Mouse (Mus musculus): ENCODE measurements around the gene Tnfrsf1b. TPM values are rescaled to one million over a fixed set of nuclear protein-coding genes. Genes with fewer than 3 reads are reported as not detected.

The Tnfrsf1b gene
- total and polyA plus RNA-seq, 3 experiments = 11.4 to 21.6 (median 14.9) TPM

- Histone ChIP-seq H3K36me3 (replicated peaks in 1 of 2; ENCODE audit: control insufficient read depth in 1 of 2, insufficient read depth in 1 of 2, low read length in 1 of 2) (peaks cover 5 to 41% of the 10 kb centered on the region in 2 experiments), H3K4me2 (ENCODE audit: insufficient read depth, low read depth, poor library complexity, severe bottlenecking) (no peak overlapping the region), H3K27me3 (replicated peaks) (no peaks in the 10 kb centered on the region), H3K27ac (ENCODE audit: insufficient read depth, low read depth) (no peak overlapping the region), H3K79me2 (replicated peaks; ENCODE audit: control insufficient read depth, extremely low read depth, insufficient read depth, poor library complexity, severe bottlenecking) (no peaks in the 10 kb centered on the region), H3K4me3 (replicated peaks in 1 of 3; ENCODE audit: low read depth in 2 of 3, low read length in 2 of 3, poor library complexity in 1 of 3) (no peak overlapping the region), H3K9me3 (replicated peaks; ENCODE audit: low read length) (peaks cover 4% of the 10 kb centered on the region), H3K4me1 (ENCODE audit: control insufficient read depth in 1 of 2, insufficient read depth in 2 of 2) (peaks cover 6 to 27% of the 10 kb centered on the region in 2 experiments; a peak in 3 of 4 replicates), H3K9ac (ENCODE audit: insufficient read depth, low read depth) (no peak overlapping the region)
- no peak for TF ChIP-seq ZKSCAN1 (IDR thresholded peaks at IDR 0.05; ENCODE audit: borderline replicate concordance, low read depth, low read length)
- no peak for TF ChIP-seq UBTF (IDR thresholded peaks at IDR 0.05; ENCODE audit: low read depth, low read length)
- no peak for TF ChIP-seq NELFE (IDR thresholded peaks at IDR 0.05; ENCODE audit: low read depth, low read length)
- DNase-seq (ENCODE audit: extremely low read depth) = no peak
- in situ Hi-C loops (cut with MboI; ENCODE audit: low pct_ligation_motif_present, low pct_unique_long_range_greater_than_20kb, low sequenced_read_pairs) (loop anchor here (25.0 kb wide), 1 partner anchor 391 kb away; the partner anchor contains the start of gene Dhrs3), dilution Hi-C loops (cut with MboI; ENCODE audit: extremely low pct_ligation_motif_present, extremely low pct_unique_long_range_greater_than_20kb, low sequenced_read_pairs) (no loop called here)
Measured at GRCm38 (mm10) chr4:145278231-145278630, 31.6 kb upstream of the Tnfrsf1b start.

DNA sequence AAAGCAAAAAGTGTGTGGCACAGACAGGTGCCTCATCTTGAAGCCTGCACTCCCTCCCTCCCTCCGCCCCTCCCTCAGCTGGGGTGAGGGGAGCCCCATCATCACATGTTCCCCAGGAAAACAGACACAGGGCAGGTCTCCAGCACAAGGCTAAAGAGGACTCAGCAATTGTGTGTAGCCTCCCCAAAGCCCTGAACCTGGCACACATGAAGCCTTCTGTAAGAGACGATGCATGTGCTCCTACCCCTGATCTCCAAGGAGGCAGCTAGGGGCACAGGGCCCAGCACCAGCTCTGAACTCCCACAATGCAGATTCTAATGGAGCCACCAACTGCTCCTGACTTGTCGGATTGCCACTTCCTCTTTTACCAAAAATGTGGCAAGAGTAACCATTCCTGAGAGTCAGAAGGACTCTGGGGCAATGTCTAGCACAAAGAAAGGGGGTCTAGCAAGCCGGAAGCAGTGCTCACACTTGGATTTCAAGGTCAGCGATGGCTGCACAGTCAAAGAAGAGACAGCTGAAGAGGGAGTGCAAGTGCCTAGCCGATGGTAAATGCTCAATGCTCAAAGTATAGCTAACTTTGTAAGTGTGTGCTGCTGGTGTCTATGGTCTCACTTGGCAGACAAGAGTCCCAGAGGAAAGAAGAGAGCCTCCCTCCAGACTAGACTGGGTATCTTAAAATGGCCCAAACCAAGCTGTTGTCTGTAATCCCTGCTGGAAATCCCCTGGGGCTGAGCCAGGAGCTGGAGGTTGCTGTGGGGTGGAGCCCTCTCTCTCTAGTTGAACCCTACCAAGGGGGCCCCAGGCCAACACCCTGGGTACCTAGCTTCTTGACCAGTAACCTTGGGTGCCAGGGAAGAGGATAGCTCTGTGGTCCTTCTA is 29.9 kb upstream of the Tnfrsf1b start:
- Histone ChIP-seq H3K79me2 (replicated peaks; ENCODE audit: control insufficient read depth, extremely low read depth, insufficient read depth, poor library complexity, severe bottlenecking) (no peaks in the 10 kb centered on the region), H3K9me3 (replicated peaks; ENCODE audit: low read length) (peaks cover 4% of the 10 kb centered on the region), H3K4me3 (replicated peaks in 1 of 3; ENCODE audit: low read depth in 2 of 3, low read length in 2 of 3, poor library complexity in 1 of 3) (no peak overlapping the region), H3K27ac (ENCODE audit: insufficient read depth, low read depth) (no peak overlapping the region), H3K27me3 (replicated peaks) (no peaks in the 10 kb centered on the region), H3K4me1 (ENCODE audit: control insufficient read depth in 1 of 2, insufficient read depth in 2 of 2) (peaks cover 6 to 33% of the 10 kb centered on the region in 2 experiments; a peak in 3 of 4 replicates), H3K9ac (ENCODE audit: insufficient read depth, low read depth) (no peak overlapping the region), H3K36me3 (replicated peaks in 1 of 2; ENCODE audit: control insufficient read depth in 1 of 2, insufficient read depth in 1 of 2, low read length in 1 of 2) (peaks cover 3 to 33% of the 10 kb centered on the region in 2 experiments), H3K4me2 (ENCODE audit: insufficient read depth, low read depth, poor library complexity, severe bottlenecking) (no peak overlapping the region)
- dilution Hi-C loops (cut with MboI; ENCODE audit: extremely low pct_ligation_motif_present, extremely low pct_unique_long_range_greater_than_20kb, low sequenced_read_pairs) (no loop called here), in situ Hi-C loops (cut with MboI; ENCODE audit: low pct_ligation_motif_present, low pct_unique_long_range_greater_than_20kb, low sequenced_read_pairs) (loop anchor here (25.0 kb wide), 1 partner anchor 389 kb away; the partner anchor contains the start of gene Dhrs3)
- TF ChIP-seq RCOR1 (conservative IDR thresholded peaks at IDR 0.05; ENCODE audit: low read depth, low read length) (no peak), IRF4 (IDR thresholded peaks at IDR 0.05; ENCODE audit: low read depth, low read length) (no peak), BHLHE40 (IDR thresholded peaks at IDR 0.05; ENCODE audit: low read depth, low read length) (no peak), TCF12 (IDR thresholded peaks at IDR 0.05; ENCODE audit: low read depth, low read length) (no peak), POLR2AphosphoS2 (IDR thresholded peaks at IDR 0.05; ENCODE audit: low read depth, low read length) (no peak), SIN3A (IDR thresholded peaks at IDR 0.05; ENCODE audit: low read length) (no peak), EP300 (IDR thresholded peaks at IDR 0.05; ENCODE audit: low read length) (no peak), USF2 (conservative IDR thresholded peaks at IDR 0.05; ENCODE audit: low read depth, low read length) (no peak), ZMIZ1 (IDR thresholded peaks at IDR 0.05; ENCODE audit: low read depth, low read length) (no peak), ZC3H11A (IDR thresholded peaks at IDR 0.05; ENCODE audit: low read depth, low read length) (no peak), MAFK (IDR thresholded peaks at IDR 0.05; ENCODE audit: insufficient replicate concordance, low read length) (no peak), MAX (IDR thresholded peaks at IDR 0.05; ENCODE audit: low read length) (no peak), NELFE (IDR thresholded peaks at IDR 0.05; ENCODE audit: low read depth, low read length) (no peak), CTCF (conservative IDR thresholded peaks at IDR 0.05 in 1 of 2, IDR thresholded peaks at IDR 0.05 in 1 of 2; ENCODE audit: low read depth in 2 of 2, low read length in 2 of 2) (no peak), MEF2A (IDR thresholded peaks at IDR 0.05; ENCODE audit: borderline replicate concordance, low read depth, low read length) (no peak), UBTF (IDR thresholded peaks at IDR 0.05; ENCODE audit: low read depth, low read length) (no peak), POLR2A (IDR thresholded peaks at IDR 0.05; ENCODE audit: low read depth, low read length) (no peak), GABPA (IDR thresholded peaks at IDR 0.05; ENCODE audit: insufficient replicate concordance, low read depth, low read length) (no peak), NRF1 (IDR thresholded peaks at IDR 0.05; ENCODE audit: low read depth, low read length) (no peak)
- no peak for DNase-seq (ENCODE audit: extremely low read depth)
